Mouse (Mus musculus) yolk sac, embryonic 10.5 days (tissue): ENCODE data around the gene Dnm2.
A peak's percentile ranks its signal among the peaks of the same experiment; 100 is the strongest.
"Not testable (repeated sequence)": the region's sequence is repeated elsewhere in the genome, so short reads cannot be mapped to it uniquely, and the experiment has no call there.

Source experiments
- DNase-seq: peaks from one replicate; pipeline ENCODE4 v3.0.0-alpha.2; 2017; ENCODE audit warnings: low spot score

Gene Dnm2

GRCm38 (mm10) chr9:21507753-21508430, 83.2 kb downstream of the Dnm2 start:
- DNase-seq, result no peak

GRCm38 (mm10) chr9:21508871-21509404, 84.2 kb downstream of the Dnm2 start:
- DNase-seq, result no peak

- DNase-seq, result peak; percentile 98
These were observed 85.3 kb downstream of the Dnm2 start, which contains the start of gene Tmed1 for GRCm38 (mm10) chr9:21509772-21510688. Gene Tmed1 (minus strand): TSS chr9:21510252.

GRCm38 (mm10) chr9:21510689-21511015, 85.9 kb downstream of the Dnm2 start:
- no peak for DNase-seq

GRCm38 (mm10) chr9:21511052-21511451, 86.3 kb downstream of the Dnm2 start:
- DNase-seq, result no peak

DNA sequence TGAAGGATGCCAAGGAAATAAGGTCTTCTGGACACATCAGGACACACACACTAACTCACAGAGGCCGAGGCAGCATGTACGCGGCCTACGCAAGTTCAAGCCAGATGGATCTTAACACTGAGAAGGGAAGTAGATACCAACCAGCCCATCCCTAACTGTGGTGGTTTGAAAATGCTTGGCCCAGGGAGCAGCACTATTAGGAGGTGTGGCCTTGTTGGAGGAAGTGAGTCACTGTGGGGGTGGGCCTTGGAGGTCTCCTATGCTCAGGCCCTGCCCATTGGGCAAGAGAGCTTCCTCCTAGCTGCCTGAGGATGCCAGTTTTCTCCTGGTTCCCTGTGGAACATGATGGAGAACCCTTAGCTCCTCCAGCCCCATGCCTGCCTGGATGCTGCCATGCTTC, 88.8 kb downstream of the Dnm2 start:
- no peak for DNase-seq

GRCm38 (mm10) chr9:21517947-21518495, 93.3 kb downstream of the Dnm2 start:
- DNase-seq, result no peak

DNA sequence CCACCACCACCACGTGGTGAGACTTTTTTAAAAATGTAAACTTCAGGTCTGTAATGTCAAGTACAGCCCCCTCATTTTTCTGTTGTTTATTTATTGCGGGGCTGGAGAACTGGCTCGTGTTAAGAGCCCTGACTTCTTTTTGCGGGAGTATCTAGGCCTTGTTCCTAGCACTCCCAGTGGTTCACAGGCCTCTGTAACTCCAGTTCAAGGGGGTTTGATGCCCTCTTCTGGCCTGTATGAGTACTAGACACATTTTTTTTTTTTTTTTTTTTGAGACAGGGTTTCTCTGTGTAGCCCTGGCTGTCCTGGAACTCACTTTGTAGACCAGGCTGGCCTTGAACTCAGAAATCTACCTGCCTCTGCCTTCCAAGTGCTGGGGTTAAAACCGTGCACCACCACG, 94.0 kb downstream of the Dnm2 start:
- DNase-seq, result not testable (repeated sequence)

DNA sequence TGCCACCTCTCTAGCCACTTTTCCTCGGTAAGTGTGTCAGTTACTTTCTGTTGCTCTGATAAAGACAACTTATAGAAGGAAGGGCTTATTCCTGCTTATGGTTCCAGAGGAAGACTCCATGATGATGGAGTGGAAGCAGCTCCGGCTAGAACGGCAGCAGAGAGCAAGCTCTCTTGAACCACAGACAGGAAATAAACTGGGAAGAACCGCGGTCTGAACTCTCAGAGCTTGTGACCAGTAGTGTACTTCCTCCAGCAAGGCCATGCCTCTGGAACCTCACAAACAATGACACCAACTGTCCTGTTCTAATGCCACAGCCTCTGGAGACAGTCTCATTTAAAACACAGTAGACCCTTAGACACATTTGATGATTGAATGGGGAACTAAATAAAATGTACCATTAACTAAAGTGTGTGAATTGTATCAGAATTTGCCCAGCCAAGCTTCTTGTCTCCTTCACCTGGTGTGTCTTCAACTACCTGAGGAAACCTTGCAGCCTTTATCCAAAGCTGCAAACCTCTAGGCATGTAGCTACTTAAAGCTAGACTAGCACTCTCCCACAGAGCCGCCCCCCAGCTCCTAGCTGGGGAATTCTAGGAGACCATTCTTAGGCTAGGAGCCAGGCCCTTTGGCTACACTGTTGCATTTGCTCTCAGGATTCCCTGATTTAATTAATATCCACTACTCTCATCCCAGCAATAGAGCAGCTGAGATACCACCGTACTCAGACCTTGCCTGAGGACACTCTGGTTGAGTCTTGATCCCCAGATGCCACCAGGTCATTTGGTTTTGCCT, 100.6 kb downstream of the Dnm2 start:
- no peak for DNase-seq

DNA sequence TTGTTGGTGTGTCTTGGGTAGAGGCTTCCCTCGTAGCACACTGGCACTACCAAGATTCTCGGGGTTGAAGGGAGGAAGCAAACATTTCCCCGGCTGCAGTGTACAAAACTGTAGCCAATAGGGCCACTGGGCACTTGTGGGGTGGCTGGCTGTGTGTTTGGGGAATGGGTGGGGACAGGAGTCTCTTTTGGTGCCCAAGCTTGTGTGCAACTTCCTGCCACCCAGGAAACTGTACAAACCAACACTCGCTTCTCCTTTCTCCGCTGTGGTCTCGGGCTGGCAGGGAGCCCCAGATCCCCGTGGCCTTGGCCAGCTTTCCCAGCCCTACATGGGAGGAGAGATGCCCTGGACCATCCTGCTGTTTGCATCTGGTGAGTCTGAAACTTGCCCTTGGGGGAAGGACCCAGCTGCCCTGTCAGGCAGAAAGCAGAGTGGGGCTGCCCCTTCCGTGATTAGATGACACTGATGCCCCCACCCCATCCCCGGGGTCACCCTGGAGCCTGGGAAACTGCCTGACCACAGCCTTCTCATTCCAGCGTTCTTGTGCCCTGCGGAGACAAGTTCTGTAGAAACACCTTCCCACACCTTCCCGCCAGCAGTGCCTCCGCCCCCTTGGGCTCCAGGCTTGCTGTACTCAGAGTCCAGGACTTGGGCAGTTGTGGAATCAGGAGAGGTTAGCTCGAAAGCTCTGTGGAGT, 101.4 kb downstream of the Dnm2 start, which contains the start of gene AB124611:
Gene AB124611, plus strand, starts transcription at position 240 of the 697 bp plus-strand sequence.
- DNase-seq, result no peak

DNA sequence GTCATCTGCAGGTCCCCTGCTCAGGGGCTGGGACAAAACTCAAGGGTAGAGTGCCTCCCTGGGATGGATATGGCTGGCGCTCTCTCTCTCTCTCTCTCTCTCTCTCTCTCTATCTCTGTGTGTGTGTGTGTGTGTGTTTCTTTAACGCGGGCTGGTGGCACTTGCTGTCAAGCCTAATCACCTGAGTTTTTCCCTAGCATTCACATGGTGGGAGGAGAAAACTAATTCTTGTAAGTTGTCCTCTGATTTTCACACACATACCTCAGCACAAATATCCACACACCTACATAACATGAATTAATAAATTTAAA, 101.9 kb downstream of the Dnm2 start:
- no peak for DNase-seq

GRCm38 (mm10) chr9:21527100-21527801, 102.5 kb downstream of the Dnm2 start:
- no peak for DNase-seq

DNA sequence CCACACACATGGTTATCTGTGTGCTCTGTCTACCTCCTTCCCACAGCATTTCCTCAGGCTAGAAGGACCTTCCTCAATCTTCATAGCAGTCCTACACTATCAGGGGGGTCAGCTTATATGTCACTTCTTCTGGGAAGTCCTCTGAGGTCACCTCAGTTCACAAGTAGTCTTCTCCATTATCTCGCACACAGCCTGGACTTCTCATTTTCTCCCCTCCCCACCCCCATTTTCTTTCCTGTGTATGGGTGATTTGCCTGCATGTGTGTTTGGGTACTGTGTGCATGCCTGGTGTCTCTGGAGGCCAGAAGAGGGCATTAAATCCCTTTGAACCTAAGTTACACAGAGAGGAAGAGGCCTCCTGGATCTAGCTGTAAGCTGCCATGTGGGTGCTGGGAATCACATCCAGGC, 103.2 kb downstream of the Dnm2 start:
- no peak for DNase-seq

- DNase-seq, result no peak
These were observed 111.8 kb downstream of the Dnm2 start for GRCm38 (mm10) chr9:21536501-21536900.

GRCm38 (mm10) chr9:21537009-21537408, 112.3 kb downstream of the Dnm2 start:
- DNase-seq, result no peak

GRCm38 (mm10) chr9:21539981-21540753, 115.5 kb downstream of the Dnm2 start:
- DNase-seq, result peak; percentile 43

- not testable (repeated sequence) for DNase-seq
These were observed 117.3 kb downstream of the Dnm2 start for GRCm38 (mm10) chr9:21542001-21542400.

- no peak for DNase-seq
These were observed 120.7 kb downstream of the Dnm2 start for GRCm38 (mm10) chr9:21545351-21545915.
